Mouse (Mus musculus) left cerebral cortex, adult 2 months (tissue): ENCODE results near the gene Slitrk6. TPM values are rescaled to one million over a fixed set of nuclear protein-coding genes. Genes with fewer than 3 reads are reported as not detected.

Experiments
- DNase-seq, 2 experiments: peaks; one replicate each; pipeline ENCODE4 v3.0.0; 2021 to 2022; ENCODE audit warnings: low spot score in 2 of 2, mixed read lengths in 1 of 2; ENCODE audit errors: extremely low spot score in 1 of 2
- H3K27ac ChIP-seq: fragments of 200-600 bp; 2 replicates; pipeline ENCODE4 v1.8.1; 2022
- H3K4me3 ChIP-seq: fragments of 200-600 bp; 2 replicates; pipeline ENCODE4 v1.8.1; 2022
- CTCF ChIP-seq: fragments of 200-600 bp; IDR thresholded peaks from 2 replicates; pipeline ENCODE4 v1.8.1; 2022; ENCODE audit warnings: antibody characterized with exemption, mild to moderate bottlenecking, moderate library complexity
- intact Hi-C: fragments of 180-260 bp; cut with DNase I; formaldehyde crosslinking; loops from one replicate; pipeline ENCODE4 v1.15.1; 2025
- long read RNA-seq, 2 experiments: library from polyadenylated mRNA; stranded (forward); transcript quantifications; one replicate each; pipeline ENCODE4 v2.0.0; 2021; ENCODE audit warnings: borderline mapping rate in 2 of 2
- total RNA-seq, 2 experiments: library from RNA; stranded (reverse); gene quantifications; 2 replicates each; pipeline ENCODE4 v1.2.3; 2021

Slitrk6 gene
- under 1 TPM; 0.38 to 0.61 TPM for total RNA-seq
- long read RNA-seq, experiment 1, full-length matches to known transcripts, result 2 of 2 reads
- long read RNA-seq, experiment 1, partial matches to known transcripts, result 0 of 2 reads
- long read RNA-seq, experiment 1, other reads (novel, unspliced or antisense), result 0 of 2 reads
- long read RNA-seq, experiment 2, result 0 reads

DNA sequence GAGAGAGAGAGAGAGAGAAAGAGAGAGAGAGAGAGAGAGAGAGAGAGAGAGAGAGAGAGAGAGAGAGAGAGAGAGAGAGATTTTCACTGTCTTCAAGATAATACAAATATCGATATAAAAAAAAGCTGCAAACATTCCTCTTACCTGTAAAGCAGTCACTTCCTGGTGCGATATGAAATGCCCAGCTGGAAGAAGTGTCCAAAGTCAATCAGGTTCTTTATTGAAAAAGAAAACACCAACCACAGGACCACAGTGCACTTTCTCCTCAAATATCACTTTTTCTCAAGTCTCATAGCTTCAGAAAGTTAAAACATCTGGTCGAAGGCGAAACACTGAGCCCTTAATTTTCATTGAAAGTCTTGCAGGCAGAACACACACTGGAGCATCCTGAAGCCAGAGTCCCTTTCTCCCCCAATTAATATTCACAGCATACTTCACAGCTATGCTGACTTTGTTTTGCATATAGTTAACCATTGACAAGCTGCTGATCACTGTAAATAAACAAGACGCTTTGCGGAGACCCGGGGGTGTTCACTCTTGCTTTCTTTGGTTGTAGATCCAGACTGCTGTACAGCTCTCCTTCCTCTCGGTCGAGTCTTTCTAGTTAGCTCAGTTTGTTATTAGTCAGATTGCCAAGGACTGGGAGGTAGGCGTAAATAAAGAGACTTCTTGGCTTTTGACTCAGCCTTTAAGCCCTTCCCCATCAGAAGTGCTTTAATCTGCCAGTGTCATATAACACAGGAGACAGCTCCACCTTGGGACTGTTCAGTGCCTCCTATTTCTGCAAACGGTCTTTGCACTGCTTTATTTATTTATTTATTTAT lies at the start of gene Slitrk6:
TSS of gene Slitrk6 (minus strand) at position 666 of the 824 bp plus-strand sequence.
- intact Hi-C loops, result no loop called here
- DNase-seq, result peak in 1 of 2 experiments; percentile 18
- Histone ChIP-seq H3K27ac (no peak within 1 kb of the TSS), H3K4me3 (no peak within 1 kb of the TSS; the same call in 1 of the 2 replicates)
- TF ChIP-seq CTCF, result peak; percentile 27

DNA sequence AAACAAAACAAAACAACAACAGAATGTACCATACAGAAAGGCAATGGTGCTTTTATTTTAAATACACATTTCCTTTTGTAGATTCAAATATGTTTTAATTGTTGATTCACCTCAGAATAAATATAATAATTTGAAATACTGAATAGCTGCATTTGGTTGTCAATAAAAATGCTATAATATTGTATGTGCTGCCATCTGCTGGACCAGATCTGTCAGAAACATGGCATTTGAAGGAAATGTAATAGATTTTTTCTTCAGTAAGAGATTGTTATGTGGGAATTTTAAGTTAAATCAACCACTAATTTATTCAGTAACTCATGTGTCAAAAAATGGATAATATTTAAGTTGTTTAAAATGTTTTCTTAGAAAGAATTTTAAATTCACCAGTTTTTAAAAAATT lies 22.6 kb upstream of the Slitrk6 start:
- intact Hi-C loops, result loop anchor here (5.0 kb wide), 1 partner anchor 900 kb away; no protein-coding TSS in a partner anchor
- peak; percentile 64 for TF ChIP-seq CTCF
- Histone ChIP-seq H3K4me3 (no peak overlapping the region), H3K27ac (no peak overlapping the region)
- DNase-seq, result no peak

DNA sequence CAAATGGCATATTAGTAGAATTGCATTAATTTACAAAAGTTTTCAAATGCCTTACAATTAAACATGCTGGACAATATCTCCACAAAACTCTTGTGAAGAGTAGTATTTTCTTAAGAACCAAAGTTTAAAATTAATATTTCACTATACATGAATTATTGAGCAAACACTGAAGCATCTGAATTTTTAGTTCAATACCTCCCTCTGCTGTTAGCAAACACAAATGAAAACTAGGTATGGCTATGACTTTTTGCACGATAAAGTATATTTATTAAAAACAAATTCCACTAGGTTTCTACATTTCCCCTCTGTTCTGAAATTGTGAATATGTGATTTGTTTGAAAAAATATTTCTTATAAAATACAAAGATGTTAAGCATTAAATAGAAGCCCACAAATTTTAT lies 15.7 kb upstream of the Slitrk6 start:
- intact Hi-C loops, result no loop called here
- no peak for DNase-seq
- TF ChIP-seq CTCF, result peak; percentile 10; the same call in 1 of the 2 replicates
- no peak overlapping the region for H3K4me3 ChIP-seq
- H3K27ac ChIP-seq, result no peak overlapping the region

DNA sequence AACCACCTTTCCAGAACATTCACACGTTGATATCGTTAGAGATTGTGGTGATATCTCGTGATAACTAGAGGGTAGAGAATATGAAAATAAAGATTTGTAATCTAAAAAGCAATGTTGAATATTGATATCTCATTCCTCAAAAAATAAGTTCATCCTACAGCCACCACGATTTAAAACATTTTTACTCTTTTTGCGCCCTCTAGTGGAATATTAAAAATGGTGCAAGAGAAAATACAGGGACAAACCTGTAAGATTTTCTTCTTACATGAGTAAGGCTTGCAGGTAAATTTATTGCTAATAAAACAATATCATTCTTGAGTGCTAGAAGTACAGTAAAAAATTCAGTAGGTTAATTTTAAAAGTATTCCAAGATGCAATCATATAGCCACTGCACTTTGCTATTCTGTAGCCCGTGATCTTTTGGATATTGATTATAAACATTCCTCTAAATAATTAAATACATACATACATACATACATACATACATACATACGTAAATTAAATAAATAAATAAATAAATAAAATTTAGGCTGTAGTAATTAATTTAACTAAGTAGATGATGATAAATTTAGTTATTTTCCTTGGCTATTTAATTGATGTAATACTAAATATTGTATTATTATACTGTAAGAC lies 7.8 kb upstream of the Slitrk6 start:
- no peak for DNase-seq
- H3K4me3 ChIP-seq, result no peak overlapping the region
- H3K27ac ChIP-seq, result no peak overlapping the region
- intact Hi-C loops, result loop anchor here (2.0 kb wide), 2 partner anchors 870 to 888 kb away; no protein-coding TSS in a partner anchor
- TF ChIP-seq CTCF, result peak; percentile 68

DNA sequence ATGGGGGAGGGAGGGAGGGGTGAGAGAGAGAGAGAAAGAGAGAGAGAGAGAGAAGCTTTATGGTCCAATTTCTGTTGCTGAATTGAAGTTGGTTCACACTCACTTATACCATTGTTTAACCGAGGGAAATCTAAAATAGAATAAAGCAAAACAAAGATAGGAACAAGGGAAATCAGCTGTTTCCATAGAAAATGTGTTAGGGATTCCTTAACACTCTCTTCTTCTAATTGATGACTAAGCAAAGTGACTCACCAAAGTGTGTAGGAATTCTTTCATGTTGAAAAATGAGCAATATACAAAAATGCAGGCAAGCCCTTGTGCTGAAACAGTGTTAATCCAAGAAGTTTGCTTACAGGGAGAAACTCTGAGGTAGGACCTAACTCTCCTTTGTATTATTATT lies 6.0 kb upstream of the Slitrk6 start:
- Histone ChIP-seq H3K27ac (no peak overlapping the region), H3K4me3 (no peak overlapping the region)
- intact Hi-C loops, result no loop called here
- no peak for DNase-seq
- TF ChIP-seq CTCF, result no peak

DNA sequence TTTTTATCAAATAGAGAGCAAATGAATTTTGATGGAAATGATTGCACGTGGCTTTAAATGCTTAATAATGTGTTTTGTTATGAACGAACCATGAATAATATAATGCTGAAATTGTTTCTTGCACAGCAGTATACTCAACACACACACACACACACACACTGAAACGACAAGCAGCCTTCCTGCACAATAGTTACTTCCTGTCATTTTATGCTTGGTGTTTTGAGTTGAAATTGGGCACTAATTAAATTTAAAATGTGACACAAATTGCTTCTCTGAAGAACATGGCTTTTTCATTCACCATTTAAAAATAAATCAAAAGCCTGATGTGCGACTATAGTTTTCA lies 330 bp upstream of the Slitrk6 start:
- H3K27ac ChIP-seq, result no peak overlapping the region
- intact Hi-C loops, result no loop called here
- no peak overlapping the region for H3K4me3 ChIP-seq
- no peak for DNase-seq
- no peak; the same call in 1 of the 2 replicates for TF ChIP-seq CTCF

DNA sequence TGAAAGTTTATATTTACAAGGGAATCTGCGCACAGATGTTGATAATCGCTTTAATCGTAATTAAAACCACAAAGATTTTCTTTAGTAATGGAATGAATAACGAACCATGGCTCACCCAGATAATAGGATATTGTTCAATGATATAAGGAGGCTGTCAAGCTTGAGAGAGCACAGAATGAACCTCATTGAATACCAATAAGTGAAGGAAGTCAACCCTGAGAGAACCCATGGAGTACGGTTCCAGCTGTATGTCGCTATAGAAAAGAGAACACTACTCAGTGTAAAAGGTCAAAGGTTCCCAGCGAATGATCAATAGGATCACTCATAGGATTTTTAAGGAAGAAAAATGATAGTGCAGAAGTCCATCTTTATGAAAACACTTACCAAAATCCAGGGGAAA lies 15.1 kb downstream of the Slitrk6 start:
- Histone ChIP-seq H3K27ac (no peak overlapping the region), H3K4me3 (no peak overlapping the region)
- no peak for TF ChIP-seq CTCF
- DNase-seq, result no peak
- intact Hi-C loops, result no loop called here

DNA sequence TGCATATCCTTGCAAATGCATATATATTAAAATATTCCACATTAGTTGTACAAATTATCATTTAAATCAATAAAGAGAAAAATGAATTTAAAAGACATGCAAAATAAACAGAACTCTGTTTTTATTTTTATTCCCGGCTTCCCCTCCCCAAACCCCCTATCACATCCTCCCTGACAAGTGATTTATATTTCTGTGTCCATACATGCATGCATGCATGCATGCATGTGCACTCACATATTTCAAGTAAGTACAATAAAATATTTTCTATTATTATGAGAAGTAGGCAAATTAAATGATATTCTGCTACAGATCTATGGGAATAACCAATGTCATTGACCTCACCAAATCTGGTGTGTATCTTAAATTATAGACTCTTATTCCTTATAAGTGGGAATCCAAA lies 15.6 kb downstream of the Slitrk6 start:
- TF ChIP-seq CTCF, result no peak
- DNase-seq, result no peak
- intact Hi-C loops, result no loop called here
- H3K27ac ChIP-seq, result no peak overlapping the region
- no peak overlapping the region for H3K4me3 ChIP-seq

- no peak for TF ChIP-seq CTCF
- H3K4me3 ChIP-seq, result no peak overlapping the region
- intact Hi-C loops, result no loop called here
- H3K27ac ChIP-seq, result no peak overlapping the region
- no peak for DNase-seq
These were observed 26.5 kb downstream of the Slitrk6 start for GRCm38 (mm10) chr14:110728344-110728910.

- no peak for DNase-seq
- no peak overlapping the region for H3K4me3 ChIP-seq
- H3K27ac ChIP-seq, result no peak overlapping the region
- TF ChIP-seq CTCF, result no peak
- intact Hi-C loops, result no loop called here
These were observed 30.8 kb downstream of the Slitrk6 start for GRCm38 (mm10) chr14:110724026-110724576.
